Mouse (Mus musculus): ENCODE measurements around the gene Gm32687.
"Not testable (repeated sequence)": the region's sequence is repeated elsewhere in the genome, so short reads cannot be mapped to it uniquely, and the experiment has no call there.

Gm32687 gene

GRCm38 (mm10) chr10:81863409-81864407, at the start of gene Gm32687:
Gene Gm32687 (plus strand): TSS chr10:81863934.
- in situ Hi-C loops (cut with MboI, MseI) = not testable (repeated sequence)

- in situ Hi-C loops (cut with MboI, MseI) = loop anchor here (5.0 kb wide), 1 partner anchor 136 kb away; no protein-coding TSS in a partner anchor
These were observed 17.5 kb upstream of the Gm32687 start for GRCm38 (mm10) chr10:81846219-81846618.

GRCm38 (mm10) chr10:81929842-81930743, 66.4 kb downstream of the Gm32687 start, which contains the start of gene Zfp781:
Gene Zfp781 (minus strand): TSS chr10:81930480.
- in situ Hi-C loops (cut with MboI, MseI) = loop anchor here (5.0 kb wide), 1 partner anchor 163 kb away; no protein-coding TSS in a partner anchor

Measured in T-helper 1 cell (primary cell).